Mouse (Mus musculus) brain, embryonic 18.5 days (tissue): ENCODE results near the gene Cdc42ep1.

Source experiments
- DNase-seq: peaks from one replicate; pipeline ENCODE4 v3.0.0-alpha.2; 2012; ENCODE audit warnings: low read depth, low spot score

The Cdc42ep1 gene

DNA sequence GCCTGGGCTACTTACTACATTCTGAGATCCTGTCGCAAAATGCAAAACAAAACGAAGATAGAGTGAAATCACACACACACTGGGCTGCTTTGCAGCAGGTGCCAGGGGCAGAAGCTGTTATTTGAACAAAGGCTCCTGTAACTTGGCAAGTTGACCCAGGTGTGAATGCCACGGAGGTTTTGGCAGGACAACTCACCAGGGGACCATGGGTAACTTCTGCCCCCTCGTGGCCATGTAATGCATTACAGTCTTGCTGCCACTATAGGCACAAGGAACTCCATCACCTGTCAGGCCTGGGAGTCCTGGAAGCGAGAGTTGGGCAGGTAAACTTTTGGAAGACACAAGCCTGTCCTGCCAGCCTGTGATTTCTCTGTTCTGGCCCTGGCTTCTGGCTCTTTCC, 6.0 kb downstream of the Cdc42ep1 start:
- no peak for DNase-seq

DNA sequence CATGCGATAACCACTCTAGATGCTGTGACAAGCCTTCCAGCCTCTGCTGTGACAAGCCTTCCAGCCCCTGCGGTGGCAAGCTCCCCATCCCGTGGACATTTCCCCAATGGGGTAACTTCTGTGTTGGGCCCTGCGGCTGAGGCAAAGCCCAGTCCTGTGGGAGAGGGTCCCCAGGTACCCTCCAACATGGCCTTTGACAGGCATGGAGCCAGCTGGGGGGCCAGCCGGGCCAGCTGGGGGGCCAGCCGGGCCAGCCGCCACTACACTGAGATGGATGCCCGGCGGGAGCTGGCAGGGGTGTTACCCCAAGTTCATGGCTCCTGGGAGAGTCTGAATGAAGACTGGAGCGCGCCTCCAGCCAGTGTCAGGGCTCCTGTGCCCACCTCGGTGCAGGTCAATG, 7.1 kb downstream of the Cdc42ep1 start:
- DNase-seq, result no peak

DNA sequence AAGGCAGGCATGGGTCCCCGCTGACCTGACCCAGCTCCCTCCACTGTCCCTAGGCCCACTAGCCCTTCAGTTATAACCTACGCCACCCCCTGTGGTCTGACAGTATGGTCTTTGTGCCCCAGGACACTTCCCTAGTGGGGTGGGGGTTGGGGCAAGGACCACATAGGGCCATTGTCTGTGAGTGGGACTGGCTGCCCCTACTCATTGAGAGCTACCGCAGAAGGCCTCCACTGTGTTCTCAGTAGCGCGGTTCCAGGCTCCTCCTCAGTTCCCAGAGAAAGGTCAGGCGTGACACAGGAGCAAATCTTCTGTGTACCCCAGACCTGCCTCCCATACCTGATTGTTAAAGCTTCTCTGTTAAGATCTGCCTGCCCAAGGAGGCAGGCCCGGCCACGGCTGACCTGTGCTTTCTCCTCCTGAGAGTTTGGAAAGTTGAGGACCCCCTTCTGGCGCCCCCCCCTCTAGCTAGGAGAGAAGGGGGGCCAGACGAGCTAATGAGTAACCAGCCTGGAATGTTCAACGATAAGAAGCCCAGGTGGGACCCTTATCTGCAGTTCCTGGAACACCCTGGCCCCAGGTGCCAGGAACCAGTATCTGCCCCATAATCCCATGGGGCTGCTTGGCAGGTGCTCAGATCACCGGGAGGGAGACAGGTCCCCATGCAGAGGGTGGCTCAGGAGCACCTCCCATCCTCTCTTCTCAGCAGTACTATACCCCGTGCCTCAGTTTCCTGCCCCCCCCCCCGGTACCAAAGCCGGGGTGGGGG, 7.8 kb downstream of the Cdc42ep1 start:
- DNase-seq, result no peak

DNA sequence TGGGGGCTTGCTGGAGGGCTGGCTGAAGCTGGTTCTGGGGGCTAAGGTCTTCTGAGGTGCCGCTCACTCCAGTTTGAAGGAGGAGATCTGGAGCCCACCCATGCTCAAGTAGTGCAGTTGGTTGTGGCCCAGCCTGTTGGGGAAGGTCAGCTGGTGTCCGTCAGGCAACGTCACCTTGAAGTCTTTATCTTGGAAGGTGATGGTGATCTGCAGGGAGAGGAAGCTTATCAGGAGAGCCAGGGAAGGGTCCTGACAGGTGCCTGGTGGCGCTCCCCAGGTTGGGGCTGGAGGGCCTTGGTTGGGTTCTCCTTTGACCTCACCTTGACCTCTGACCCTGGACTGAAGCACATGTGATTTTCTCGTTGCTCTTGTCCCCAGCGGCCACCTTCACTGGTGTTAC, 8.5 kb downstream of the Cdc42ep1 start:
- DNase-seq, result no peak

DNA sequence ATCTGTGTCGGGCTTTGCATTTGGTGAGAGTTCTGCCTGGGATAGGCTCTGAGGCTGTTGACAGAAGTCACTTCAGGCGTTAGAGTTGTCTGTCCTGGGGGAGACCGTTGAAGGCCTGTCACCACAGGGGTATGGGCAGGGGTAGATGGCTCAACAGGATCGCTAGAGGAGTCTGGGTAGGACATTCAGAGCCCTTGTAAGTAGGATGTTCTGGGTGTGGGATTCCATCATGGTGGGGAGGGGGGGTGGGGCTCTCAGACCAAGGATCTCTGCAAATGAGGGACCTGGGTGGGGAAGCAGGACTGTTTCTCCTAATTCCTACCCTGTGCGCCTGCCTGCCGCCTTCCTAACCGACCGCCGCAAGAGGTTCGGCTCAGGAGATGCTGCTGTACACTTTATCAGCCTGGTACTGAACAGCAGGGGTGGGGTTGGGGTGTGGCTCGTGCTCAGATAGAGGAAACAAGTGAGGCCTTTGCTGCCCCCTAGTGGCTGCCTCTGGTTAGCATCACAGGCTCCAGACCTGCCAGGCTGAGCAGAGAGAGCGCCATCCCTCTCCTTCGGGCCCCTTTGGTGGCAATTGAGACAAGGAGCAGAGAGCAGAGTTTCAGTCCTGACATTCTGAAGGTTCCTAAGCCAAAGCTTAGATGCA, 9.2 kb downstream of the Cdc42ep1 start:
- DNase-seq, result no peak

DNA sequence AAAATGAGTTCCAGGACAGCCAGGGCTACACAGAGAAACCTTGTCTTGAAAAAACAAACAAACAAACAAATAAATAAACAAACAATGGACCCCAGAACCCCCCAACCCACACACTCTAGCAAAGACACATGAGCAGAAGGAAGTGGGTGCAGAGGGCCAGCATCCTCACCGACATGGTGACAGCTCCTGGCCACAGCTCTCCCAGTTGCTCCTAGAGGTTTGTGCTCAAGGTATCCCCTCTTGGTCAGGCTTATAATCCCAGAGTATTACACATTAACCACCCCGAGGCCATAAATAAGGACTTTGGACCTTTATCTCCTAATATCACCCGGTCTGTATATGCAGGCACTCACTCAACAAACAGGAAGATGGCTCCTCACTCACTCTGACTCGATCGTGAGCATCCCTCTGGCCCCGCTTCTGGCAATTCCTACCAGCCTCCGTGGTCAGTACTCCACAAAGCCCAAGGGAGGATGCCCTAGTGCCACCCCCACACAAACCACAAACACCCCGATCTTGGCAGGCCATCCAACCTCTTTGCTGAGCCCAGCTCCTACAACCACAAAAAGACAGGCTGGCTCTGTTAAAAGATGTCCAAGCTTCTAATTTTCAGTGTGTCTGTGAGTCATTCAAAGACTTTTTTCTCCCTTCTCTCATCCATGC, 13.0 kb downstream of the Cdc42ep1 start, which contains the start of gene Lgals2:
TSS of gene Lgals2 (minus strand) at position 227 of the 663 bp plus-strand sequence.
- DNase-seq, result no peak

DNA sequence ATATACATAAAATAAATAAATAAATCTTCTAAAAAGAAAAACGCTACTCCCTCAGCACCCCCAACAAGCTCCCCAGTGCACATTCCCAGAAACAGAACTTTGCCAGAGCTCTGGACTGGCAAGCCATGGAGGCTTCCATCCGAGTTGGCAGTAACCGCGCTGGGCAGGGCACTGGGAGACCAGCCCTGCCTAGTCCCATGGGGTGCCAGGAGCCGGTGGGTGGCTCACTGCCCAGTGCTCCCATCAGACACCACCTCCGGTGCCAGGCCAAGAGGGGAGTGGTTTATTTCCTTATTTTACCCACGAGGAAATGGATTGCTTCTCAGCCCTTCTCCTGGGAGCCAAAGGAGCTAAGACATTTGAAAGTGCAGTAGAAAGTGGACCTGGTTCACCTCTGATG, 14.6 kb downstream of the Cdc42ep1 start:
- DNase-seq, result no peak

DNA sequence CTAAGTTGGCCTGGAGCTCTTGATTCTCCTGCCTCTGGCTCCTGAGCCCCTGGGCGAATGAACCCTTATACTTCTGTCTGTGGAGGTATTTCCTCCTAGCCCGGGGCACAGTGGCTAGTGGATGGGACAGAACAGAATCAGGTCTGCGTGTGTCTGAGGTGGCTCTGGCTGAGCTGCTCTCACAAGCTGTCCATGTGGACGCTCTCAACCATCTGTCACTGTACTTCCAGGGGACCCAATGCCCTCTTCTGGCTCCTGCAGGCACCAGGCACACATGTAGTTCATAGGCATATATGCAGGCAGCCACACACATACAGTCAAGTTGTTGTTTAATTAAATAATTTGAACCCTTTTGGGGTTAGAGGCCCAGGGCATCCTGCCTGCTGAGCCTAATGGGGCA, 16.9 kb downstream of the Cdc42ep1 start:
- DNase-seq, result no peak

DNA sequence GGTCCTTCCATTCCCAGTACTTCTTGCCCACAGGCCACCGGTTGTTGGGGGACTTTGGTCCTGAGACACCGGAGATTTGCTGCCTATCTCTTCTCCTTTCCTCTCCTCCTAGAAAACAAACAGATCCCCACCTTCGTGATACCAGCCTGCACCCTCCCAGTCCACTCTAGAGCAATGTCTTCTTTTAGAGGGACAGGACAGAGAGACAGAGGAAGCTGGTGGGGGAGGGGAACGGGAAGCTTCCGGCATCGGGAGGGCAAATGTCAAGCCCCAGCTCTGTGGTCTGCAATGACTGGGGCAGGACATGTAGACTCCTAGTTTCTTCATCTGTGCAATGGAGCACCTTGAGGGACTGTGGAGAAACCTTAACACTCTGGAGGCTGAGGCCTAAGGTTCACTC, 17.3 kb downstream of the Cdc42ep1 start:
- no peak for DNase-seq

DNA sequence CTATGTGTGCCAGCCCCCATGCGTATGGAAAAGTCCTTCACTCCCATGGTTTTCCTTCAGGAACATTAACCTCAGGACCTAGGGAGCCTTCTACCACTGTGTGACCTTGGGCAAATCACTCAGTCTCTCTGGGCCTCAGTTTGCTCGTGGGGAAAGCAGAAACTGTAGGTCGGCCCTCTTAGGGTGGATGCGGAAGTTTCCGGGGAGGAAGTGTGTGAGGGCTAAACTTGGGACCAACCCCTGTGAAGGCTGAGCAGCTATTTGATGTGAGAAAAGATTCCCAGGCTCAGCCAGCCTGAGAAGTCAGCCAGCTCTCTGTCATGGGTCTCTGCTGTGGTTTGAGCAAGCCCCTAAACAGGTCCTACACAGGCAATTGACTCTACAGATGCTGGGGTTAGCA, 19.9 kb downstream of the Cdc42ep1 start:
- no peak for DNase-seq

DNA sequence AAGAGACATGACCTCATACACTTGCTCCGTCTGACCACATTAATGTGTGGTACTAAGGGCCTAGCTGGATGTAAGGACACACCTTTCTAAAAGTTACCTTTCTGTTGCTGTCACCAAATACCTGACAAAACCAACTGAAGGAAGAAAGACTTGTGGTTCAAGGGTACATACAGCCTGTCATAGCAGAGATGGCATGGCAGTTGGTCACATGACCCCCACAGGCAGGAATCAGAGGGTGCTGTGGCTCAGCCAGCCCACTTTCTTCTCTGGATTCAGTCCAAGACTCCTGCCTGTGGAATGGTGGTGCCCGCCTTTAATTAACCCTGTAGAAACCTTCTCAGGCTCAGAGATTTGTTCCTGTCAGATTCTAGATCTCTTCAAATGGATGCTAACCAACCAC, 20.7 kb downstream of the Cdc42ep1 start:
- no peak for DNase-seq

DNA sequence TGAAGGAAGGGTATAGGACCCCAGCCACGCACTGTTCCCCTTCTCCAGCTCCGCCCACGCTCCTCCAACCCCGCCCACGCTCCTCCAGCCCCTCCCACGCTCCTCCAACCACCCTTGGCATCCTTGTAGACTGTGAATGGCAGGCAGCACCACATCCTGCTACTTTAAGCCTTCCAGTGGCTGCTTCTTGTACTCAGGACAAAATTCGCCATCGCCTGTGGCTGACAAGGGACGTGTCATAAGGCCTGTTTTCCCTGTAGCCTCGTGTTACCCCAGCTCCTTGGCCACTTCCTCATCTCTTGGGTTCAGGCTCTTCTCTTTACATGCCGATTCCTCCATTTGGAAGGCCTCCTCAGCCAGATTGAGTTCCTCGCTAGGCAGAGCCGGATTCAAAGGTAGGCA, 21.4 kb downstream of the Cdc42ep1 start:
- no peak for DNase-seq

DNA sequence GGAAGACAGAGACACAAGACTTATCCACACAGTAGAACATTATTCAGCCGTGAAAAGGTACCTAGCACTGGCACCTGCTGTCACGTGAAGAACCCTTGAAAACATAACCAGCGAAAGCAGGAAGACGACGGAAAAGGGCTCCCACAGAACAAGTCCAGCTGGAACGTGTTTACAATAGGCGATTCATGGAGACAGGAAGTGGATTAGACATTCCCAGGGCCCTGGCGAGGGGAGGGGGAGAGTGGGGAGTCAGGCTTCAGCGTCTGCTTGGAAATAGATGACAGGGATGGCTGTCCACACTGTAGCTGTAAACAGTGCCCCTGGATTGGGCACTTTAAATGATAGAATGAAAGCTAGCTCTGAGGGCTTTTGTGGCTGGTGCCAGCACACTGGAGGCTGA, 26.0 kb downstream of the Cdc42ep1 start:
- DNase-seq, result no peak

DNA sequence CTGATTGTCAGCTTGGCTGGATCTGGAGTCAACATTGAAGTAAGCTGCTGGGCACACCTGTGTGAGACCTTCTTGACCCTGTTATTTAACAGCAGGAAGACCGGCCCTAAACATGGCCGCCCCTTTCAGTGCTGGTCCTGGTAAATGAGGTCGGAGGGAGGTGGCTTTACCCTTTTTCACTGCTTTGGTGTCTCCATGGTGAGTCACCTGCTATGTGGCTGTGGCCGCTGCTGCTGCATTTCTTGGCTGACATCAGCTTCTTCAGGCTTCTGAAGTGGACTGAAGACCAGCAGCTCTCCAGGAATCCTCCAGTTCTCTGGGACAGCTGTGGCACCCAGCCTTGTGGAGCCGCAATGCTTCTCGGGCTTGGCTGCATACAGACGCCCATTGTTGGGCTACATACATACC, 26.4 kb downstream of the Cdc42ep1 start:
- no peak for DNase-seq

DNA sequence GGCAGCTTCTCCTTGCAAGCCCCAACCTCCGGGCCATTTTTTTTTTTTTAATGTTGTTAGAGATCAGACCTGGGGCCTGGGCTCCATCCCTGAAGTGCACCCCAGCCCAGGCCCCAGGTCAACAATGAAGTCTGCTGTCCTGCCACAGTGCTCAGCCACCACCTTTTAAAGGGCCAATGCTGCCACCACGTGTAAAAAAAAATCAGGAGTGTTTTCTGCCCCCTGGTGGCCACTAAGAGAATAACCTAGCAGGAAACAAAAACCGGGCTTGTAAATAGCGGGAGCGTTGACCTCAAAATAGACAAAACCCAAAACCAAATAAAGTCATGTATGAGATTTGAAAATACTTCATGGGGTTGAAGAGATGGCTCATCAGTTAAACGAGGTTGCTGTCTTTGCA, 27.4 kb downstream of the Cdc42ep1 start:
- no peak for DNase-seq

DNA sequence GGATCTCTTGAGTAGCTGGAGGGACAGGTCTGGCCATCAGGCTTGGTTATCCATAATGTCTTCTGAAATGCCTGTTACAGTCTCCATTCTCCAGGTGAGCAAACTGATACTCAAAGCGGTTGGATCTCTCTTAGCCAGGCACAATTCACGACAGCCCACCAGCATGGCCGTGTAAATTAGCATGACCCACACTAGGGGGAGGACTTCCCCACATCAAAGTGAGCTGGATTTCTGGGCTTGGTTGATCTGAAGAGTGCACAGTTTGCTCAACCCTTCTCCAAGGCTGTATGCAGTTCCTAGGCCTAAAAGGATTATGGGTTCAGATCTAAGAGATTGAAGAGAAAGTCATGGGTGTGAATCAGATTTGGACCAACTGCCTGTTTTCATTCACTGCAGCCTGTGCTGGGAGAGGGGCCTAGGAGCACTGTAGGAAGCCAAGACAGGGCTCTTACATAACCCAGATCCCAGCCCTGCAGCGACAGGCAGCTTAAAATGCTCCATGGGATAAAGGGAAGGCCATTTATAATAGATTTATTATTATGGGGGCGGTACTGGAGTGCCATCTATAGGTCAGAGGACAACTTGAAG, 29.7 kb downstream of the Cdc42ep1 start:
- DNase-seq, result no peak

DNA sequence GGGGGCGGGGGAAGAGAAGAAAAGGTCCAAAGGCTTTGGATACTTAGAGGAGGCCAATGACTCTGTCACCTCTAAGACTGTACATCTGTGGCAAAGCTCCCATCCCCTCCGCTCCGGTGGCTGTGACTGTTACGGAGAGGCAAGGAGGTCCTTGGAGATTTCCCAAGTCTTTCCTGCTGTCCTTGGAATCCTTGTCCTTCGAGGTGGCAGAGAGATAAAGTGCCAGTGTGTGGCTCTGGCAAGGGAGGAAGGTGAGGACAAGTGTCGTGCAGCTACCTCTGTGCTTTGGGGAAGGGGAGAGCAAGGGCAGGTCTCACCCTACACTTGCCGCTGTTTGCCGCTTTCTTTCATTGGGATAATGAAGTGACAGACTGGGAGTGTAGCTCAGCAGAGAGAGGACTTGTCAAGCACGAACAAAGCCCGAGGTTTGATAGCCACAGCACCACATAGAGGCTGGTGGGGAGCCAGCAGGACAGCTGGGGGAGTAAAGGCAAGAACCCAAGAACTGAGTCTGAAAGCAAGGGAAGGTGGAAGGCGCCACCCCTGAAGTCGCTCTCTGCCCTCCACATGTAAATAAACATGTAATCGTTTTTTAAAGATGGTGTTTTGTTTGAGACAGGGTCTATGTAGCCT, 31.5 kb downstream of the Cdc42ep1 start:
- no peak for DNase-seq

DNA sequence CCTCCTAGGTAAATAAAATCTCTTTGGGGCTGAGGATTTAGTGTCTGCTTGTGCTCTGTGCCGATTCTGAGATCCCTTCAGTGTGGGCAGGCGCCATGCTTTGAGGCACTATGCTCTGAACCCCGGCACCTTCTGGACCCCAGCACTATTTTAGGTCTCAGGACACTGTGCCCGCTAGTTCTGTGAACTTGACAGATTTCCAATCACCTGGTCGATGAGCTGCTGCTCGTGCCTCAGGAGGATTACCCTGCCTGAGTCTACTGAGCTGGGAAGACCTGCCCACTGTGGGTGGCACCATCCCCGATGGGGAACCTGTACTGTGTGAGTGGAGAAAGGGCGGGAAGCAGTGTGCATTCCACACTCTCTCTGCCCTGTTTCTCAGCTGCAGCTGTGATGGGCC, 32.6 kb downstream of the Cdc42ep1 start:
- no peak for DNase-seq

DNA sequence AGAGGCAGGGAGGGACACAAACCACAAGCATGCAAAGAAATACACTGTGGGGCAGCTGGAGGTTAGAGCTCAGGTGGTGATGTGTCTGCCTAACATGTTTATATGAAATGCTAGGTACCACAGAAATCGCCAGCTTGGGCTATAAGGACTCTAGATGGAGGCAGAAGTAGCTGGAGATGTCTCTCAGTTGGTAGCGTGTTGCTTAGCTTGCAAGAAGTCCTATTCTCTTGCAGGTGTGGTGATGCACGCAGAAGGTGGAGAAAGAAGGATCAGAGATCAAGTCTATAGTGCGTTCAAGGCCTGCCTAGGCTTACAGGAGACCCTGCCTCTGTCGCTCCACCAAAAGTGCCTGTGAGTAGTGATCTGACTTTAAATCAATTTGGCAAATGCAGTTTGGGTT, 33.1 kb downstream of the Cdc42ep1 start:
- no peak for DNase-seq

DNA sequence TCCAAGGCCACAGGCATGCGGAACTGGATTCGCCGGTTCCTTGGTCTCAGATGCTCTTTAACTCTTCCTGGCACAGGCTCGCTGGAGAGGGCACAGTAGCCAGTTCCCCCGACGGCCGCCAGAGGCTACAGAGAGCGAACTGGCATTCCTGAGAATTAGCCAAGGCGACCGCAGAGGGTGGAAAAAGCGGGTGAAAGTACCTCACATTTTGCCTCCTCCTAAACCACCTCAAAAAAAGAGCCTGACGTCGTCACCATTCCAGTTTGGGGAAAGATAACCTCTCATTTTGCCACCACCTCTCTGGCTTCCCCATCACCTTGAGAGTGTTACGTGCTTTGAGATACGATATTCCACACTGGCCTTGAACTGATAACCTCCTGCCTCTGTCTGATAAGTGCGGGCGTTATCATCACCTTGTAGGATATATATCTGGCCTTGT, 33.9 kb downstream of the Cdc42ep1 start:
- no peak for DNase-seq

DNA sequence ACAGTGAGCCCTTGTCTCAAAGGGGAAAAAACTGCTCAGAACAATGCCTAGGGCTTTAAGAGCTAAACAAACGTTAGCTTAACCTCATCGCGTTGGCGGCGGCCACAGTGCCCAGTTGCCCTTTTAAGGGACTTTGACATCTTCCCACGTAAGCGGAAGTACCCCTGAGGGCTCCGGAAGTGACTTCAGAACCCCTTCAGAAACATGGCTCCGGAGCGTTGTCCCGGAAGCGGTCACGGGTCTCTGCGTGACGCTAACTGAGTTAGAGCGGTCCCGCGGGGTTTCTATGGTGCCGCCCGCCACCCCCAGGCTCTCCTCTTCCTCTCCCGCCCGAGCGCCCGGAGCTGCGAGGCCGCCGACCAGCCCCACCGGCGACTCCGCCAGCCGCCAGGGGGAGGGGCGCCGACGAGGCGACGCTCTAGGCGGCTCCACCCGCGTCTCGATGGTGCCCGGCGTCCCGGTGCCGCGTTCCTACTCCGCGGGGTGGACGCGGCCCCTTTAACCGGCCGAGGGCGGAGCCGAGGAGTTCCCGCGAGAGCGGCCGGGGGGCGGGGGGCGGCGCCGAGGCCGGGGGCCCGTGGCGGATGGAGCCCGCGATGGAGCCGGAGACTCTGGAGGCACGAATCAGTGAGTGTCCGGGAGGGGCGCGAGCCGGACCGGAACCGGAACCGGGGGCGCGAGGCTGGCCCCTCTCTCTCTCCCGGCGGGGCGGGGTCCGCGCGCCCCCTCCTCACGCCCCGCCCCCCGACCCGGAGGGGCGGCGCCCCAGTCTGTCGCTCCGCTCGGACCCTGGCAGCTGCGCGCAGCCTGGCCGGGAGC, 34.8 kb downstream of the Cdc42ep1 start, which contains the start of gene Gga1:
TSS of gene Gga1 (plus strand) at position 200 of the 819 bp plus-strand sequence.
- DNase-seq, result peak; percentile 95
